Mouse (Mus musculus) MEL (cell line): Measurements from ENCODE around the gene Slc16a11.
A peak's percentile ranks its signal among the peaks of the same experiment; 100 is the strongest.

Experiments
- CHD1 ChIP-seq: IDR thresholded peaks from 2 replicates; pipeline ENCODE4 v1.6.1; 2012; ENCODE audit warnings: low read depth, mild to moderate bottlenecking, inconsistent platforms, low read length, improper control_type of control experiment
- CHD2 ChIP-seq: IDR thresholded peaks from 2 replicates; pipeline ENCODE4 v1.6.1; 2011; ENCODE audit warnings: low read length, improper control_type of control experiment
- CTCF ChIP-seq, 3 experiments: IDR thresholded peaks in 2 of 3; conservative IDR thresholded peaks in 1 of 3; 2 replicates each; pipeline ENCODE4 v1.5.1; 2011 to 2012; ENCODE audit warnings: low read length in 3 of 3, low read depth in 2 of 3, mild to moderate bottlenecking in 2 of 3, improper control_type of control experiment in 1 of 3, inconsistent platforms in 1 of 3, mixed read lengths in 1 of 3, moderate library complexity in 1 of 3; ENCODE audit not compliant: control insufficient read depth in 1 of 3, insufficient read depth in 1 of 3, poor library complexity in 1 of 3, severe bottlenecking in 1 of 3
- EP300 ChIP-seq, 2 experiments: IDR thresholded peaks; 2 replicates each; pipeline ENCODE4 v1.6.1; 2011; ENCODE audit warnings: improper control_type of control experiment in 2 of 2, low read length in 2 of 2, low read depth in 1 of 2, mild to moderate bottlenecking in 1 of 2
- POLR2A ChIP-seq, 2 experiments: IDR thresholded peaks; 2 replicates each; pipeline ENCODE4 v1.6.1; 2011 to 2012; ENCODE audit warnings: low read length in 2 of 2, mild to moderate bottlenecking in 2 of 2, control low read depth in 1 of 2, improper control_type of control experiment in 1 of 2, low read depth in 1 of 2, moderate library complexity in 1 of 2; ENCODE audit not compliant: control insufficient read depth in 1 of 2, insufficient read depth in 1 of 2, poor library complexity in 1 of 2
- RCOR1 ChIP-seq: IDR thresholded peaks from 2 replicates; pipeline ENCODE4 v1.6.1; 2012; ENCODE audit warnings: low read depth, mild to moderate bottlenecking, inconsistent platforms, low read length, improper control_type of control experiment
- TCF12 ChIP-seq: IDR thresholded peaks from 2 replicates; pipeline ENCODE4 v1.6.1; 2014; ENCODE audit warnings: low read depth, mild to moderate bottlenecking, inconsistent platforms, low read length, improper control_type of control experiment, moderate library complexity

DNA sequence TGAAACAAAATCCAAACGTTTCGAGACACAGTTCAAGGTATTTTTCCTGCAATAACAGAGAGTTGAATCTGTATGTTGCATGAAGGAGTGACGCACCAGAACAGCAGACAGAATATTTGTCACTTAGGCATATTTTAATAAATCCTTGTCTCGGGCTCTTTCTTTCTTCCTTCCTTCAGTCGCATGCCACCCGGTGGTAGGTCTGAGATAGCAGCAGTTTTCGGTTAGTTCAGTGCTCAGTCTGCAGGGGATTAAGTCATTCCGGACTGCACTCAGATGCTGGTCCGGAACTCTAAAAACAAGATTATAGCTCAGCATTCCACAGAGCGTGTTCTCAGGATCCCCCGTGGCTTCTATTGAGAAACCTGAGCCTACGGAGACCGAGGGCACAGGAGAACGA lies 33.2 kb upstream of the Slc16a11 start:
- TF ChIP-seq CTCF (IDR thresholded peaks at IDR 0.05 in 2 of 3, conservative IDR thresholded peaks at IDR 0.05 in 1 of 3; ENCODE audit: control insufficient read depth in 1 of 3, insufficient read depth in 1 of 3, low read depth in 2 of 3, low read length in 3 of 3, poor library complexity in 1 of 3, severe bottlenecking in 1 of 3) (peak; percentile 24 to 68 (median 55); a peak in 5 of 6 replicates), POLR2A (IDR thresholded peaks at IDR 0.05; ENCODE audit: control insufficient read depth in 1 of 2, insufficient read depth in 1 of 2, low read depth in 1 of 2, low read length in 2 of 2, poor library complexity in 1 of 2) (no peak), EP300 (IDR thresholded peaks at IDR 0.05; ENCODE audit: low read depth in 1 of 2, low read length in 2 of 2) (no peak), TCF12 (no peak), CHD2 (no peak), RCOR1 (no peak), CHD1 (no peak)
